Mouse (Mus musculus) heart, embryonic 14.5 days (tissue): ENCODE measurements at regions not wholly inside any gene's neighbourhood (a gene's known extent, or its start where the extent isn't known, plus 50 kb on each side); places are given as distances from the start of the nearest gene placed in this dataset.

Experiments used
- ATAC-seq: fragments of 200-750 bp; cut with Nextera tagmentation; 2 replicates; pipeline ENCODE4 v1.8.0; 2017; ENCODE audit warnings: low read depth, moderate TSS enrichment; ENCODE audit not compliant: insufficient number of reproducible peaks, insufficient read depth, low FRiP score
- H3K27ac ChIP-seq, 2 experiments: fragments of 200-500 bp in 1 of 2; fragments of 300-500 bp in 1 of 2; sonication (generic) in 1 of 2; replicated peaks in 1 of 2; 2 replicates each; pipeline ENCODE4 v1.5.1; 2012 to 2014; ENCODE audit warnings: low read depth in 2 of 2, low read length in 2 of 2, control low read depth in 1 of 2, mild to moderate bottlenecking in 1 of 2, mixed read lengths in 1 of 2; ENCODE audit not compliant: control insufficient read depth in 1 of 2, insufficient read depth in 1 of 2
- H3K27me3 ChIP-seq: fragments of 300-500 bp; sonication (generic); 2 replicates; pipeline ENCODE4 v1.6.1; 2014; ENCODE audit warnings: mild to moderate bottlenecking, low read length, control low read depth; ENCODE audit not compliant: control insufficient read depth, insufficient read depth
- H3K36me3 ChIP-seq: fragments of 300-500 bp; sonication (generic); 2 replicates; pipeline ENCODE4 v1.6.1; 2014; ENCODE audit warnings: mild to moderate bottlenecking, control low read depth, low read length, mixed read lengths; ENCODE audit not compliant: control insufficient read depth, insufficient read depth
- H3K4me1 ChIP-seq, 2 experiments: fragments of 200-500 bp in 1 of 2; fragments of 300-500 bp in 1 of 2; sonication (generic) in 1 of 2; 2 replicates each; pipeline ENCODE4 v1.6.1; 2012 to 2014; ENCODE audit warnings: low read length in 2 of 2, control low read depth in 1 of 2, mixed read lengths in 1 of 2; ENCODE audit not compliant: control insufficient read depth in 2 of 2, insufficient read depth in 2 of 2
- H3K4me2 ChIP-seq: fragments of 300-500 bp; sonication (generic); 2 replicates; pipeline ENCODE4 v1.6.1; 2014; ENCODE audit warnings: mild to moderate bottlenecking, low read length
- H3K4me3 ChIP-seq, 2 experiments: fragments of 200-500 bp in 1 of 2; fragments of 300-500 bp in 1 of 2; sonication (generic) in 1 of 2; 2 replicates each; pipeline ENCODE4 v1.5.1; 2012 to 2014; ENCODE audit warnings: low read length in 2 of 2, mild to moderate bottlenecking in 2 of 2, control low read depth in 1 of 2, low read depth in 1 of 2, moderate library complexity in 1 of 2; ENCODE audit not compliant: control insufficient read depth in 1 of 2, insufficient read depth in 1 of 2
- H3K9ac ChIP-seq: fragments of 300-500 bp; sonication (generic); 2 replicates; pipeline ENCODE4 v1.6.1; 2014; ENCODE audit warnings: mild to moderate bottlenecking, low read length
- H3K9me3 ChIP-seq: fragments of 300-500 bp; sonication (generic); 2 replicates; pipeline ENCODE4 v1.6.1; 2016; ENCODE audit warnings: low read length, control low read depth; ENCODE audit not compliant: control insufficient read depth
- WGBS: fragments of 180-500 bp; shearing (Covaris S2); extraction: QIAGEN DNeasy Blood & Tissue Kit; methylation state at CpG from one replicate; pipeline ENCODE4 v1.1.7; 2014; 5-methylcytosine and 5-hydroxymethylcytosine counted together

- Histone ChIP-seq H3K27ac (no peak overlapping the region), H3K4me2 (no peak overlapping the region), H3K9me3 (no peaks in the 10 kb centered on the region), H3K4me1 (no peaks in the 10 kb centered on the region), H3K4me3 (no peak overlapping the region), H3K9ac (no peak overlapping the region), H3K36me3 (no peaks in the 10 kb centered on the region), H3K27me3 (no peaks in the 10 kb centered on the region)
- no peak for ATAC-seq
- 79% methylated on average over 2 of the region's 2 CpGs for WGBS
Measured at GRCm38 (mm10) chr5:29142957-29143356, 52.8 kb upstream of the Rnf32 start.

DNA sequence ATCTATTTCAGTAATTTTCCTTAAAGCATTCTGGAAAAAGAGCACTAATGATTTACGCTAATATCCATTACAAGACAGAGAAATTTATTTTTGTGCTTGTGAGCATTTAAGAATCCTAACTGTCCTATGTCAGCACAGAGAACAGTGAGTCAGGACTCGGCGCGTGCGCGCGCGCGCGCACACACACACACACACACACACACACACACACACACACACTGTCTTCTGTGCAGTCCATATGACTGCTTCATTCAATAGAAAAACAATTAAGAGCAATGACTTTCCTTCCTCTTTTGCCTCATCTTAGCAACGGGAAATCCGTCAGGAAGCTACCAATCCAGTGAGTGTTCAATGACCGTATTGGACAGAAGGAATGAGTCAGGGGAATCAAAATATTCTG is 53.3 kb upstream of the Rnf32 start:
- 93% methylated on average over 13 of the region's 13 CpGs for WGBS
- no peak for ATAC-seq

DNA sequence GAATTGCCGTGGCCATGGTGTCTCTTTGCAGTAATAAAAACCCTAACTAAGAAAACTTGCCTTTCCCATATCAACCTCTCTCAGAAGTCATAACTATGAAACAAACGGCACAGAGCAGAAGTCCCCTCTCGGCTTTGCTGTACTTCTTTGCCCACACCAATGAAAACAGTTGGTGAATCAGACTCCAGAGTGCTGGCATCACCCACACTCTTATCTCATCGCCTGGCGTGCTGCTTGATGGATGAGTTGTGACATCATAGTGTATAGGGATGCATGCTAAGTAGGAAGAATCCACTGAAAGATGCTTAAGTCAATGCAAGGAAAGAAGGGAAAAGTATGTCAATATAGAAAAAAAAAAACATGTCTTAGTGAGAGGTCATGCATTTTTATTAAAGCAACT is 58.3 kb upstream of the Rnf32 start:
- Histone ChIP-seq H3K36me3 (no peaks in the 10 kb centered on the region), H3K4me1 (no peaks in the 10 kb centered on the region), H3K4me2 (no peak overlapping the region), H3K27me3 (no peaks in the 10 kb centered on the region), H3K9ac (no peak overlapping the region), H3K4me3 (no peak overlapping the region), H3K9me3 (no peaks in the 10 kb centered on the region), H3K27ac (no peak overlapping the region)
- ATAC-seq = no peak
- WGBS = 54% methylated on average over 5 of the region's 5 CpGs

More for the DNA sequence above, 53.3 kb upstream of the Rnf32 start:
- Histone ChIP-seq H3K4me1 (no peaks in the 10 kb centered on the region), H3K9ac (no peak overlapping the region), H3K27ac (no peak overlapping the region), H3K9me3 (no peaks in the 10 kb centered on the region), H3K36me3 (no peaks in the 10 kb centered on the region), H3K27me3 (no peaks in the 10 kb centered on the region), H3K4me2 (no peak overlapping the region), H3K4me3 (no peak overlapping the region)

- H3K27ac ChIP-seq = no peak overlapping the region
- no peaks in the 10 kb centered on the region for H3K36me3 ChIP-seq
- H3K4me2 ChIP-seq = no peak overlapping the region
- H3K4me1 ChIP-seq = peaks cover 2 to 6% of the 10 kb centered on the region in 2 experiments; a peak in 2 of 4 replicates
- H3K4me3 ChIP-seq = no peak overlapping the region
- no peak overlapping the region for H3K9ac ChIP-seq
- ATAC-seq = no peak
- H3K9me3 ChIP-seq = no peaks in the 10 kb centered on the region
- 18% methylated on average over 3 of the region's 3 CpGs for WGBS
- no peaks in the 10 kb centered on the region for H3K27me3 ChIP-seq
Measured at GRCm38 (mm10) chr5:29132261-29132660, 63.5 kb upstream of the Rnf32 start.

- H3K4me2 ChIP-seq = no peak overlapping the region
- no peaks in the 10 kb centered on the region for H3K36me3 ChIP-seq
- H3K4me1 ChIP-seq = peaks cover 2 to 6% of the 10 kb centered on the region in 2 experiments; a peak in 2 of 4 replicates
- 15% methylated on average over 2 of the region's 2 CpGs for WGBS
- H3K9me3 ChIP-seq = no peaks in the 10 kb centered on the region
- H3K4me3 ChIP-seq = no peak overlapping the region
- H3K9ac ChIP-seq = no peak overlapping the region
- no peaks in the 10 kb centered on the region for H3K27me3 ChIP-seq
- no peak for ATAC-seq
- H3K27ac ChIP-seq = no peak overlapping the region
Measured at GRCm38 (mm10) chr5:29131762-29132161, 64.0 kb upstream of the Rnf32 start.

- ATAC-seq = no peak
- Histone ChIP-seq H3K27me3 (no peaks in the 10 kb centered on the region), H3K9me3 (no peaks in the 10 kb centered on the region), H3K9ac (no peak overlapping the region), H3K4me3 (no peak overlapping the region), H3K27ac (no peak overlapping the region), H3K4me1 (peaks cover 2 to 6% of the 10 kb centered on the region in 2 experiments; a peak in 2 of 4 replicates), H3K4me2 (no peak overlapping the region), H3K36me3 (no peaks in the 10 kb centered on the region)
- 72% methylated on average over 3 of the region's 3 CpGs for WGBS
Measured at GRCm38 (mm10) chr5:29129724-29130123, 66.1 kb upstream of the Rnf32 start.

DNA sequence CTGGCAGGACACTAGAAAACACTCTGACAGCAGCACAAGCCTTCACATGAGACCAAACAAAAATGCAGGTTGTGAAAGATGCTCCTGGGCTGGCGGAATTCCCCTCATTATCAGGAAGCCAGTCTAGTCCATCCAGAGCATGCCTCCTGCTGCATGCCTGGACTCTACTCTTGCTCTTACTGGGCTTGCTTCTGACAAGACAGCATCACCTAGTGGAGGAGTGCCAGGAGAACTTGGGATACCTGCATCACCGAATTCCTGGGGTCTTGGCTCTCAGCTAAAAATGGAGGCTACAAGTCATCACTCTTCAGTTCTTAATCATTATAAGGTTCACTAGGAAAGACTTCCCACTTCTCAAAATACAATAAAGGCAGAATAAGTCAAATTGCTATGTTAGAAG is 78.8 kb upstream of the Rnf32 start:
- ATAC-seq = no peak
- WGBS = 38% methylated on average over 2 of the region's 2 CpGs
- H3K27me3 ChIP-seq = no peaks in the 10 kb centered on the region

GRCm38 (mm10) chr5:29112531-29112930 is 83.3 kb upstream of the Rnf32 start:
- Histone ChIP-seq H3K4me3 (no peak overlapping the region), H3K9ac (no peak overlapping the region), H3K27ac (no peak overlapping the region), H3K36me3 (no peaks in the 10 kb centered on the region), H3K4me2 (no peak overlapping the region), H3K4me1 (no peaks in the 10 kb centered on the region), H3K27me3 (no peaks in the 10 kb centered on the region), H3K9me3 (0 out of 2 replicates have a peak, but pooled peaks cover 3% of the 10 kb centered on the region)
- no peak for ATAC-seq

More for the DNA sequence above, 78.8 kb upstream of the Rnf32 start:
- H3K27ac ChIP-seq = no peak overlapping the region
- no peaks in the 10 kb centered on the region for H3K9me3 ChIP-seq
- no peak overlapping the region for H3K4me2 ChIP-seq
- no peak overlapping the region for H3K9ac ChIP-seq
- no peaks in the 10 kb centered on the region for H3K4me1 ChIP-seq
- H3K36me3 ChIP-seq = no peaks in the 10 kb centered on the region
- H3K4me3 ChIP-seq = no peak overlapping the region
